Mouse (Mus musculus) liver, embryonic 16.5 days (tissue): Measurements from ENCODE around the gene Bcl11b. TPM values are rescaled to one million over a fixed set of nuclear protein-coding genes. Genes with fewer than 3 reads are reported as not detected.

Source experiments
- ATAC-seq: fragments of 200-750 bp; cut with Nextera tagmentation; 2 replicates; pipeline ENCODE4 v1.8.0; 2017; ENCODE audit warnings: low read depth, mild to moderate bottlenecking, moderate number of reproducible peaks, moderate library complexity
- H3K27ac ChIP-seq: fragments of 300-500 bp; sonication (generic); 2 replicates; pipeline ENCODE4 v1.5.1; 2014; ENCODE audit warnings: mild to moderate bottlenecking, low read length
- H3K27me3 ChIP-seq: fragments of 300-500 bp; sonication (generic); 2 replicates; pipeline ENCODE4 v1.6.1; 2014; ENCODE audit warnings: low read depth, low read length, mixed read lengths; ENCODE audit not compliant: control insufficient read depth, insufficient read depth
- H3K36me3 ChIP-seq: fragments of 300-500 bp; sonication (generic); 2 replicates; pipeline ENCODE4 v1.6.1; 2014; ENCODE audit warnings: mild to moderate bottlenecking; ENCODE audit not compliant: control insufficient read depth, insufficient read depth
- H3K4me1 ChIP-seq: fragments of 300-500 bp; sonication (generic); 2 replicates; pipeline ENCODE4 v1.6.1; 2014; ENCODE audit warnings: low read depth, low read length, mixed read lengths; ENCODE audit not compliant: control insufficient read depth
- H3K4me2 ChIP-seq: fragments of 300-500 bp; sonication (generic); 2 replicates; pipeline ENCODE4 v1.6.1; 2014; ENCODE audit warnings: low read depth, low read length, mixed read lengths
- H3K4me3 ChIP-seq: fragments of 300-500 bp; sonication (generic); 2 replicates; pipeline ENCODE4 v1.5.1; 2014; ENCODE audit warnings: low read depth, mild to moderate bottlenecking, low read length
- H3K9ac ChIP-seq: fragments of 300-500 bp; sonication (generic); 2 replicates; pipeline ENCODE4 v1.6.1; 2014; ENCODE audit warnings: low read depth, low read length
- H3K9me3 ChIP-seq: fragments of 300-500 bp; sonication (generic); replicated peaks from 2 replicates; pipeline ENCODE4 v1.6.1; 2016; ENCODE audit warnings: low read length; ENCODE audit not compliant: control insufficient read depth
- WGBS: fragments of 180-500 bp; shearing (Covaris S2); extraction: QIAGEN DNeasy Blood & Tissue Kit; methylation state at CpG from one replicate; pipeline ENCODE4 v1.1.7; 2014; ENCODE audit not compliant: insufficient replicate concordance; 5-methylcytosine and 5-hydroxymethylcytosine counted together
- polyA plus RNA-seq: library from polyadenylated mRNA; unstranded; fragments of >200 nt; fragmentation: Nextera tagmentation; extraction: Ambion mirVana; gene quantifications from 2 replicates; pipeline ENCODE4 v1.2.1, GENCODE M21; 2015

Gene Bcl11b
- polyA plus RNA-seq, 1 experiment from 2014 or later = 0.09 TPM

GRCm38 (mm10) chr12:107926074-107926855, 77.1 kb downstream of the Bcl11b start:
- no peak overlapping the region for H3K9ac ChIP-seq
- WGBS = 66% methylated on average over 22 of the region's 22 CpGs
- no peaks in the 10 kb centered on the region for H3K9me3 ChIP-seq
- H3K36me3 ChIP-seq = no peaks in the 10 kb centered on the region
- no peak overlapping the region for H3K27ac ChIP-seq
- H3K27me3 ChIP-seq = no peaks in the 10 kb centered on the region
- H3K4me3 ChIP-seq = no peak overlapping the region
- H3K4me1 ChIP-seq = no peaks in the 10 kb centered on the region
- no peak for ATAC-seq
- no peak overlapping the region for H3K4me2 ChIP-seq

GRCm38 (mm10) chr12:107924696-107925095, 78.7 kb downstream of the Bcl11b start:
- H3K27ac ChIP-seq = no peak overlapping the region

DNA sequence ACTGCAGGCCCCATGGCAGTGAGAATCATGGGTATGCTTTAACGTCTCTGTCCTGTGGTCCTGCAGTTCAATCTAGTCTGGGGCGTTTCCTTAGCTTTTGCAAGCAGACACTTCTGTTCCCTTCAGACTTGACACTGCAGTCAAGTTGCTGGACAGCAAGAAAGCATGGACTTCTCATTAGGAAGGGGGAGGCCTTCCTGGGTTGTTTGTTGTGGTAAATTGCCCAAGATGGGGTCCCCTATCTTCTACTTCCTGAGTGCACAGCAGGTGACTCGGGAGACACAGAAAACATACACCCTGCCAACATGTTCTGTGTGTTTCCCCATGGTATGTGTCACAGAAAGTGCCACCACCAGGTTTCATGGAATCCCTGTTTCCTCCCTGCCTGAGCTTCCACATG, 79.4 kb downstream of the Bcl11b start:
- no peak overlapping the region for H3K4me2 ChIP-seq
- ATAC-seq = no peak
- H3K4me1 ChIP-seq = no peaks in the 10 kb centered on the region
- H3K27ac ChIP-seq = no peak overlapping the region
- no peaks in the 10 kb centered on the region for H3K27me3 ChIP-seq
- 43% methylated on average over 3 of the region's 3 CpGs for WGBS
- no peak overlapping the region for H3K9ac ChIP-seq
- H3K9me3 ChIP-seq = no peaks in the 10 kb centered on the region
- no peaks in the 10 kb centered on the region for H3K36me3 ChIP-seq
- no peak overlapping the region for H3K4me3 ChIP-seq

More at GRCm38 (mm10) chr12:107924696-107925095, 78.7 kb downstream of the Bcl11b start:
- no peaks in the 10 kb centered on the region for H3K27me3 ChIP-seq
- H3K4me1 ChIP-seq = no peaks in the 10 kb centered on the region
- no peak overlapping the region for H3K4me3 ChIP-seq
- no peak for ATAC-seq
- WGBS = 73% methylated on average over 4 of the region's 4 CpGs
- no peaks in the 10 kb centered on the region for H3K9me3 ChIP-seq
- no peaks in the 10 kb centered on the region for H3K36me3 ChIP-seq
- no peak overlapping the region for H3K4me2 ChIP-seq
- no peak overlapping the region for H3K9ac ChIP-seq

DNA sequence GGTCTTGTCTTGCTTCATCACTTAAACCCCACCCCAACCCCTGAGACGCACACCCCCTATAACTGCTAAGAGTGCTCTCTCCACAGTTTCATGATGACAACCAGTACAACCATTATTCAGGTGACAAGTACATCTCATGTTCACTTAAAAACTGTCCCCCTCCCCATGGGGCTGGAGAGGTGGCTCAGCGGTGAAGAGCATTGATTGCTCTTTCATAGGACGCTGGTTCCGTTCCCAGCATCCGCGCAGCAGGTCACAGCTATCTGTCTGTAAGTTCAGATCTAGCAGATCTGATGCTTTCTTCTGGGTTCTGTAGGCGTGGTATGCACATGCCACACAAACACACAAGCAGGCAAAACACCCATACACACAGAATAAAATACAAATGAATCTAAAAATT, 81.2 kb downstream of the Bcl11b start:
- H3K4me1 ChIP-seq = no peaks in the 10 kb centered on the region
- no peaks in the 10 kb centered on the region for H3K27me3 ChIP-seq
- H3K9ac ChIP-seq = no peak overlapping the region
- no peak overlapping the region for H3K27ac ChIP-seq
- H3K4me3 ChIP-seq = no peak overlapping the region
- no peaks in the 10 kb centered on the region; the same call in 1 of the 2 replicates for H3K9me3 ChIP-seq
- 76% methylated on average over 7 of the region's 7 CpGs for WGBS
- no peaks in the 10 kb centered on the region for H3K36me3 ChIP-seq
- H3K4me2 ChIP-seq = no peak overlapping the region
- no peak for ATAC-seq

- H3K27ac ChIP-seq = no peak overlapping the region
- H3K9me3 ChIP-seq = no peaks in the 10 kb centered on the region; the same call in 1 of the 2 replicates
- no peaks in the 10 kb centered on the region for H3K36me3 ChIP-seq
- no peak overlapping the region for H3K9ac ChIP-seq
- no peaks in the 10 kb centered on the region for H3K4me1 ChIP-seq
- H3K4me2 ChIP-seq = no peak overlapping the region
- H3K27me3 ChIP-seq = no peaks in the 10 kb centered on the region
- no peak overlapping the region for H3K4me3 ChIP-seq
- 65% methylated on average over 7 of the region's 7 CpGs for WGBS
- ATAC-seq = no peak
Observed at GRCm38 (mm10) chr12:107921566-107921965, 81.8 kb downstream of the Bcl11b start.

DNA sequence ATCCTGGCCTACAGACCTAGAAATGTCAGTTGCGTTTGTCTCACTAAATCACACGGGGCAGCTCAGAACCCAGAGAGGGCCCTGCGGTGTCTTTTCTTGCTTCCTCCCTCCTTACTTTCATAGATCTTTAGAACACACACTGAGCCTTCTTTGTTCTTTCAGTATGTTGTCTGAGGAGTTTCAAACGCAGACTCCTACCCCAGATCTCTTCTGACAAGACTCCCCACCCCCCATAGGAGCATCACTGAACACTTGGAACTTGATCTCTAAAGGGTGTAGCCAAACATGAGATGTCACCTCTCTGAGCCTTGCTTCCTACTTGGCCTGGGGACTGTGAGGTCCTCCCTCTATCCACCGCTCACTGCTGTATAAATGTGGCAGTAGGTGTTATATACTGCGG, 82.2 kb downstream of the Bcl11b start:
- no peak overlapping the region for H3K4me3 ChIP-seq
- H3K27ac ChIP-seq = no peak overlapping the region
- ATAC-seq = no peak
- H3K4me1 ChIP-seq = no peaks in the 10 kb centered on the region
- H3K9ac ChIP-seq = no peak overlapping the region
- no peaks in the 10 kb centered on the region; the same call in 1 of the 2 replicates for H3K9me3 ChIP-seq
- no peak overlapping the region for H3K4me2 ChIP-seq
- no peaks in the 10 kb centered on the region for H3K27me3 ChIP-seq
- no peaks in the 10 kb centered on the region for H3K36me3 ChIP-seq
- 74% methylated on average over 6 of the region's 6 CpGs for WGBS

DNA sequence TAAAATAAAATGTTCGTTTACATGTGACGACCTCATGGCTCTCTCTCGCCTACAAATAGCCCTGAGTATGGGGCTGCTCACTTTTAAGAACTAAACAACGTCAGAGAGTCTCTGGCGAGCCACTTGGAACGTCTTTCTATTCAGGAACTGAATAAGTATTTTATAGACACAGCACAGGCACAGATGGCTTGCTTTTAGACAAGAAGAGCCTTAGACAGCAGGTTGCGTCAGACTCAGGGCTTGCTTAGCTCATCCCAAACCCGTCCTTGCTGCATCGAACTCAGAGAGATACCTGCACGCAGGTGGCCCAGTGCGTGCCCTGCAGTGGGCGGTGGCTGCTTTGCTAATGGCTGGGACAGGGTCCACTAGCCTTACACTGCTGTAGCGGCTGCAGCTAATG, 82.7 kb downstream of the Bcl11b start:
- Histone ChIP-seq H3K27me3 (no peaks in the 10 kb centered on the region), H3K36me3 (no peaks in the 10 kb centered on the region), H3K9me3 (no peaks in the 10 kb centered on the region; the same call in none of the 2 replicates), H3K4me2 (no peak overlapping the region), H3K27ac (no peak overlapping the region), H3K4me3 (no peak overlapping the region), H3K9ac (no peak overlapping the region), H3K4me1 (no peaks in the 10 kb centered on the region)
- ATAC-seq = no peak
- 66% methylated on average over 13 of the region's 13 CpGs for WGBS

DNA sequence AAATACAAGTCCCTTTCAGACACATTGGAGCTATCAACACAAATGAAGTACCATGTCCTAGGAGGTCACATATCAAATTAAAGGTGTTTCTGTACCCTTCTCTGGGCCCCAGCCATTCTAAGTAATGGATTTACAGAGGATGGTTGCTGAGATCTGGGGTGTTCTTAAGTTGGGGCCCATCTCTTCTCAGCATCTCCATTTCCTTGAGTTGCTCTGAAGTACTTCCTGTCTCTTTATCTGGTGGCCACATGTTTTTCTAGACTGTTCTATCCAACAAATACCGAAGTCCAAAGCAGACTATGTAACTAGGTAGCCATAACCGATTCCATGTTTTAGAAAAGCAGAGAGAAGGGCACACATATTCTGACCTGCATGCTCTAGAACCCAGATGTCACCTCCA, 83.3 kb downstream of the Bcl11b start:
- no peaks in the 10 kb centered on the region for H3K4me1 ChIP-seq
- H3K9ac ChIP-seq = no peak overlapping the region
- no peak for ATAC-seq
- no peak overlapping the region for H3K4me3 ChIP-seq
- H3K4me2 ChIP-seq = no peak overlapping the region
- H3K27ac ChIP-seq = no peak overlapping the region
- no peaks in the 10 kb centered on the region for H3K27me3 ChIP-seq
- H3K9me3 ChIP-seq = no peaks in the 10 kb centered on the region; the same call in none of the 2 replicates
- 35% methylated on average over 2 of the region's 2 CpGs for WGBS
- H3K36me3 ChIP-seq = no peaks in the 10 kb centered on the region

DNA sequence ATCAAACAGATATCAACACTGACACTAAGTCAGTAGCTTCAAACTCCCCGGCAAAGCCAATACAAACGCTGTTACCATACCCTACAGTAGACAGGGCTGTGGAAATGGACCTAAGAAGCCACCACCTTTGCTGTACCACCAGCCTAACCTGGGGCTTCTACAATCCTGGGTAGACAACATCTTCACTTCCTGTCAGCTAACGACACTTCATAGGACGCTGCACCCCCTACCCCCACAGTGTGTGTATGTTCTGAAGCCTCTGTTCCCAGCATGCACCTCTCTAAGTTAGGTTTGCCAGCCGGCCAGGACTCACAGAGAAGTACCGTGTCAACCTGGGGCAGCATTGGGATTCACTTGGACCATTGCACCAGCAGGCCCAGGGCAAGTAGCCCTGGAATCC, 84.6 kb downstream of the Bcl11b start:
- H3K4me3 ChIP-seq = no peak overlapping the region
- no peak for ATAC-seq
- H3K4me2 ChIP-seq = no peak overlapping the region
- no peak overlapping the region for H3K9ac ChIP-seq
- H3K27me3 ChIP-seq = no peaks in the 10 kb centered on the region
- H3K36me3 ChIP-seq = no peaks in the 10 kb centered on the region
- H3K4me1 ChIP-seq = no peaks in the 10 kb centered on the region
- 69% methylated on average over 6 of the region's 6 CpGs for WGBS
- H3K27ac ChIP-seq = no peak overlapping the region
- no peaks in the 10 kb centered on the region; the same call in none of the 2 replicates for H3K9me3 ChIP-seq
